Mouse (Mus musculus) liver, postnatal 0 days (tissue): ENCODE measurements around the gene 1600014C23Rik.

Experiments used
- CTCF ChIP-seq: sonication (generic); IDR thresholded peaks from 2 replicates; pipeline ENCODE4 v1.5.1; 2016; ENCODE audit warnings: antibody characterized with exemption, low read depth
- EP300 ChIP-seq: IDR thresholded peaks from 2 replicates; pipeline ENCODE4 v1.6.1; 2016; ENCODE audit warnings: antibody characterized with exemption, low read depth, mild to moderate bottlenecking

- TF ChIP-seq CTCF (no peak), EP300 (peak; percentile 84)
These were observed 12.0 kb upstream of the 1600014C23Rik start for GRCm38 (mm10) chr17:45745629-45746028.
